Mouse (Mus musculus): ENCODE measurements around the gene Tbc1d9b. TPM values are rescaled to one million over a fixed set of nuclear protein-coding genes. Genes with fewer than 3 reads are reported as not detected.

The Tbc1d9b gene
- polyA plus RNA-seq, 1 experiment from 2014 or later = 29.4 TPM

DNA sequence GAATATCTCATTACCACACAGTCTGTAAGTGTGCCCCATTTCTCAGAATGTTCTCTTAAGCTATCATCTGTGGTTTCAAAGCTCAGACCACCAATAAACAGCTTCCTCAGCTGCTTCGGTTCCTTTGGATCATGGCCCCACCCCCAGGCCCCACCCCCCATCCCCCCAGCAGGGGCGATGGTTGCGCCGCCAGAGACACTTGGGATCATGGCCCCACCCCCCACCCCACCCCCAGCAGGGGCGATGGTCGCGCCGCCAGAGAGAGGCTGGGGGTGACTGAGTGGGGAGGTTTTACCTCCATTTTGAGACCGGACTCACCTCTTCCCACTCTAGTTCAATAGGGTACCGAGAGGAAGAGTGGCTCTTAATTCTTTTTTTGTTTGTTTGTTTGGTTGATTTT lies 3.4 kb upstream of the Tbc1d9b start:
- Histone ChIP-seq H3K36me3 (ENCODE audit: control insufficient read depth, insufficient read depth, low read length) (no peaks in the 10 kb centered on the region; the same call in 1 of the 2 replicates), H3K27ac (replicated peaks; ENCODE audit: low read depth, low read length) (no peak overlapping the region), H3K9me3 (ENCODE audit: control insufficient read depth, low read length) (no peaks in the 10 kb centered on the region), H3K4me2 (ENCODE audit: low read depth, severe bottlenecking) (peak overlapping the region; percentile 25; the same call in 1 of the 2 replicates), H3K9ac (ENCODE audit: low read length) (no peak overlapping the region), H3K4me1 (ENCODE audit: control insufficient read depth, insufficient read depth, low read length) (no peaks in the 10 kb centered on the region), H3K27me3 (ENCODE audit: control insufficient read depth, insufficient read depth, low read length) (no peaks in the 10 kb centered on the region), H3K4me3 (ENCODE audit: low read depth, low read length) (no peak overlapping the region)
- ATAC-seq (ENCODE audit: insufficient number of reproducible peaks, low FRiP score, low TSS enrichment, low read depth) (no peak), DNase-seq (ENCODE audit: low spot score) (no peak)
- WGBS = 5% methylated on average over 10 of the region's 10 CpGs

DNA sequence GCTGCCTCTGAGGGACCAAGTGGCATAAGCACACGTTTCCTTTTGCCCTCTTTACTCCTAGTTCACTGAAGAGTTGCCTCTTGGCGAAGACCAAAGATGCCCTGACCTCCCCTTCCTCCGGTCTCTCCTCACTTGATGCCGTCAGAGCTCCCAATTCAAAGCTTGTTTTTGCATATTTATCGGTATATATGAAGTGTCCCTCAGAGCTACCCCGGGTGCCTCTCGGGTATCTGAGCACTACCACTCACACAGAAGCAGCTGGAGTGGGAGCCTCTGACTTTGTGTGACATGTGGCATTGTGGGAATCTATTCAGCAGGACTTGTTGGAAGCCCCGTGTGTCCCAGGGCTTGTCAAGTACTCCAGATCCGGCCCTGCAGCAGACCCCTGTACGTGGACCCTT lies 605 bp downstream of the Tbc1d9b start:
- H3K36me3 ChIP-seq (ENCODE audit: control insufficient read depth, insufficient read depth, low read length) = peaks cover 4% of the 10 kb centered on the region
- no peak for DNase-seq (ENCODE audit: low spot score)
- no peaks in the 10 kb centered on the region for H3K27me3 ChIP-seq (ENCODE audit: control insufficient read depth, insufficient read depth, low read length)
- H3K4me2 ChIP-seq (ENCODE audit: low read depth, severe bottlenecking) = peak overlapping the region; percentile 86
- WGBS = 36% methylated on average over 10 of the region's 10 CpGs
- H3K9ac ChIP-seq (ENCODE audit: low read length) = peak overlapping the region; percentile 98
- no peak overlapping the region for H3K27ac ChIP-seq (replicated peaks; ENCODE audit: low read depth, low read length)
- no peak for ATAC-seq (ENCODE audit: insufficient number of reproducible peaks, low FRiP score, low TSS enrichment, low read depth)
- no peaks in the 10 kb centered on the region for H3K9me3 ChIP-seq (ENCODE audit: control insufficient read depth, low read length)
- H3K4me3 ChIP-seq (ENCODE audit: low read depth, low read length) = peak overlapping the region; percentile 74
- no peaks in the 10 kb centered on the region for H3K4me1 ChIP-seq (ENCODE audit: control insufficient read depth, insufficient read depth, low read length)

DNA sequence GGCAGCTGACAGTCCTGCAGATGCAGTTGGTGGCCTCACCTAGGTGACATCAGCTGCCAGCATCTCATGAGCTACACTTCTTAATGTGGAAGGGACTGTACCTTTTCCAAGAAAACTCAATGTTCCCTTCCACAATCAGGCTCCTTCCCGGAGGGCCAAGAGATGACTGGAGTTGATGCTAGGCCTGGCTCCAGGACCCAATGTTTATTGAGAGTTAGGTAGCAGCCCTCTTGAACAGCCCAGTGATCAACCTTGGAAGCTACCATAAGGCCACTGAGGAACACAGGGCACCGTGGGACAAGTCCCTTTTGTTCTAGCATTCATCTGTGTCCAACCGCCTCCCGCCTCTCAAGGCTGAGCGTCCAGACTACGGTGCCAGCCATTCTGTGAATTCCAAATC lies 1.1 kb downstream of the Tbc1d9b start:
- H3K4me1 ChIP-seq (ENCODE audit: control insufficient read depth, insufficient read depth, low read length) = no peaks in the 10 kb centered on the region
- ATAC-seq (ENCODE audit: insufficient number of reproducible peaks, low FRiP score, low TSS enrichment, low read depth) (no peak), DNase-seq (ENCODE audit: low spot score) (no peak)
- no peaks in the 10 kb centered on the region for H3K27me3 ChIP-seq (ENCODE audit: control insufficient read depth, insufficient read depth, low read length)
- peak overlapping the region; percentile 86 for H3K4me2 ChIP-seq (ENCODE audit: low read depth, severe bottlenecking)
- H3K36me3 ChIP-seq (ENCODE audit: control insufficient read depth, insufficient read depth, low read length) = peaks cover 4% of the 10 kb centered on the region
- WGBS = 93% methylated on average over 6 of the region's 6 CpGs
- H3K9ac ChIP-seq (ENCODE audit: low read length) = peak overlapping the region; percentile 98
- peak overlapping the region; percentile 74 for H3K4me3 ChIP-seq (ENCODE audit: low read depth, low read length)
- no peaks in the 10 kb centered on the region for H3K9me3 ChIP-seq (ENCODE audit: control insufficient read depth, low read length)
- H3K27ac ChIP-seq (replicated peaks; ENCODE audit: low read depth, low read length) = no peak overlapping the region

DNA sequence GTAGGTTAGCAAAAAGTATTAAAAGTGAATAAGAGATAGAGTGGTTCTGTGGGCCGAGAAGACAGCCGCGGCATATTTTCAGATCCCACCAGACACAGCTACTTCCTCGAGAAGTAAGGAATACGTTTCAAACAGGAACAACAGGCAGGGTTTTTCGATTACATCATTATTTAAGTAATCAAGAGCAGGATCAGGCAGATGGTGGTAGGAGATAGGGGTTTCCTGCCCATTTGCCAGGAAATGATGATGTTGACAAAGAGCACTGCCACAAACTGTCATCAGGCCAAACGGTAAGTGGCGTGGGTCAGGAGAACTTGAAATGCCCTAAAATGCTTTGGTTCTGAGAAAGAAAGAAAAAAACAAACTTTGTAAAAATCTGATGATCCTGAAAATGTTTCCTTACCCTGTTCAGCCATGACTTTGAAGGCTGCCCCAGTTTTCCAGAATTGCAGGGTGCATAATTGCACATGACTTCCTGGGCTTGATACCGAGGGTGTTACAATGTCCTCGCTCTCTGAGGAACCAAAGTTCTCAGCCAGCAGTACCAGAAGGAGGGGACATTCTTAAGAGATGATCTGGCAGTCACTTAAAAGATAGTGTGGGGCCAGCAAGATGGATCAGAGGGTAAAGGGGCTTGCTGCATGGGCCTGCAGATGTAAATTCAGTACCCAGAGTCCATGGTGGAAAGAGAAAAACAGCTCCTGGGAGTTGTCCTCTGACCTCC lies 3.1 kb downstream of the Tbc1d9b start:
- no peak overlapping the region for H3K9ac ChIP-seq (ENCODE audit: low read length)
- ATAC-seq (ENCODE audit: insufficient number of reproducible peaks, low FRiP score, low TSS enrichment, low read depth) = no peak
- peaks cover 4% of the 10 kb centered on the region for H3K36me3 ChIP-seq (ENCODE audit: control insufficient read depth, insufficient read depth, low read length)
- DNase-seq (ENCODE audit: low spot score) = no peak
- H3K27me3 ChIP-seq (ENCODE audit: control insufficient read depth, insufficient read depth, low read length) = no peaks in the 10 kb centered on the region
- no peak overlapping the region for H3K27ac ChIP-seq (replicated peaks; ENCODE audit: low read depth, low read length)
- H3K4me2 ChIP-seq (ENCODE audit: low read depth, severe bottlenecking) = no peak overlapping the region
- H3K4me3 ChIP-seq (ENCODE audit: low read depth, low read length) = no peak overlapping the region
- H3K4me1 ChIP-seq (ENCODE audit: control insufficient read depth, insufficient read depth, low read length) = no peaks in the 10 kb centered on the region
- WGBS = 81% methylated on average over 10 of the region's 10 CpGs
- H3K9me3 ChIP-seq (ENCODE audit: control insufficient read depth, low read length) = no peaks in the 10 kb centered on the region

DNA sequence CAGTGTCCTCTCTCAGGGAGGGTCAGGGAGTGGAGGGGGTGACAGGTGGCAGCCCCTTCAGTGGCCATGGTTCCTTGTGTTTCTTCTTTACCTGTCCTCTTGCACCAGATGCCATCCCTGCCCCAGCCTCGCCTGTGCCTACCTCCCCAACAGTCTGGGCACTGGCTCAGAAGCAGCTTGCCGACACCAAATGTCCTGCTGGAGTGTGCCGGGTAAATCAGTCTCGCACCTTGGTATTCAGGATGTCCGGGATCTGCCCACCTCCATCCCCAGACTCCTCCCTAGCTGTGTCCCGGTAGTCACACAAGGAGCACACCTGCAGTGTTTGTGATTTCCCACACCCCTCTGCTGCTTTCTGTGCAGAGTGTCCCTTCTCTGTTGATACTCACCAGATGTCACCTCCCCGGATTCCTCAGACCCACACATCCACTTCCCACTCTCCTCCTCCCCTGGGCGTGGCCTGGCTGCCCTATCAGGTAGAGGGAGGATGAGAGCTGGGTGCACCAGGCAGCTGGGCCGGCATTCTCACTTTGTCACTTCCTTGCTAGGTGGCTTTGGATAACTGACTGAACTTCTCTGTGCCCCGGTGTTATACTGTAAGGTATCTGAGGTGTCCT lies 7.1 kb downstream of the Tbc1d9b start:
- DNase-seq (ENCODE audit: low spot score) = no peak
- Histone ChIP-seq H3K4me2 (ENCODE audit: low read depth, severe bottlenecking) (no peak overlapping the region), H3K9me3 (ENCODE audit: control insufficient read depth, low read length) (no peaks in the 10 kb centered on the region), H3K4me1 (ENCODE audit: control insufficient read depth, insufficient read depth, low read length) (no peaks in the 10 kb centered on the region), H3K27ac (replicated peaks; ENCODE audit: low read depth, low read length) (no peak overlapping the region), H3K27me3 (ENCODE audit: control insufficient read depth, insufficient read depth, low read length) (no peaks in the 10 kb centered on the region), H3K36me3 (ENCODE audit: control insufficient read depth, insufficient read depth, low read length) (peaks cover 16% of the 10 kb centered on the region), H3K9ac (ENCODE audit: low read length) (no peak overlapping the region), H3K4me3 (ENCODE audit: low read depth, low read length) (no peak overlapping the region)
- ATAC-seq (ENCODE audit: insufficient number of reproducible peaks, low FRiP score, low TSS enrichment, low read depth) = no peak
- 51% methylated on average over 10 of the region's 10 CpGs for WGBS

DNA sequence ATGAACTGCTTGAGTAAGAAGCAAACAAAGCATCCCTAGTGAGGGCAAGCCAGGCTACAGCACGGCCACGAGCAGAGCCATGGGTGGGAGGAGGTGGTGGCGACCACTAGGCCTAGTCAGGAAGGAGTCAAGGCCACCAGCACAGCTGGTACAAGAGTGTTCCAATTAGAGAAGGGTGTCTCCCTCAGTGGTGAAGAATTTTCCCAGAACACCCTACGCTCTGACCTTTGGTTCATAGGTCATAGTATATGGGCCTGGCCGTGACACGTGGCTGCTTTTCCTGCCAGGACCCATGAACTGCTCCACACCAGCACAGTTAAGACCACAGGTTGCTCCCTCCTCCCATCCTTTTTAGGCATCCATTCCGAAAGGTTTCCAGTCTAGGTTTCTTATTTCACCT lies 8.4 kb downstream of the Tbc1d9b start:
- DNase-seq (ENCODE audit: low spot score) (no peak), ATAC-seq (ENCODE audit: insufficient number of reproducible peaks, low FRiP score, low TSS enrichment, low read depth) (no peak)
- H3K4me3 ChIP-seq (ENCODE audit: low read depth, low read length) = no peak overlapping the region
- WGBS = 77% methylated on average over 7 of the region's 7 CpGs
- H3K9ac ChIP-seq (ENCODE audit: low read length) = no peak overlapping the region
- no peak overlapping the region for H3K27ac ChIP-seq (replicated peaks; ENCODE audit: low read depth, low read length)
- peaks cover 16% of the 10 kb centered on the region for H3K36me3 ChIP-seq (ENCODE audit: control insufficient read depth, insufficient read depth, low read length)
- H3K4me1 ChIP-seq (ENCODE audit: control insufficient read depth, insufficient read depth, low read length) = no peaks in the 10 kb centered on the region
- no peaks in the 10 kb centered on the region for H3K9me3 ChIP-seq (ENCODE audit: control insufficient read depth, low read length)
- no peaks in the 10 kb centered on the region for H3K27me3 ChIP-seq (ENCODE audit: control insufficient read depth, insufficient read depth, low read length)
- H3K4me2 ChIP-seq (ENCODE audit: low read depth, severe bottlenecking) = no peak overlapping the region

DNA sequence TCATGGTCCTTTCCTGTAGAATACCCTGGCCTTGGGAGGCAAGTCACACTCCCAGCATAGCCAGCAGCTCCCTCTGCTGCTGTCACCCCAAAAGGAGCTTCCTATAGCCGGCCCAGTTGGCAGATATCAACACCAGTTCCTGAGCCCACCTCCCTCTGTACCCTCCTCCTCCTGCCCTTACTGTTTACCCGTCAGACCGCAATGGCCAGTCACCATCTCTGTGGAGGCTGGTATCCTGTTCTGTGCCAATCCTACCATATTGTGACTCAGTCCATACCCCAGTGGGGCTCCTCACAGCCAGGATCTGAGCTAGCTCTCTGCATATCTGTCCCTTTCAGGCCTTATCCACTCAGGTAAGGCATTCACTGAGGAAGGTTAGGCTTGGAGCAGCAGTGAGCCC lies 14.3 kb downstream of the Tbc1d9b start:
- H3K27ac ChIP-seq (replicated peaks; ENCODE audit: low read depth, low read length) = no peak overlapping the region
- ATAC-seq (ENCODE audit: insufficient number of reproducible peaks, low FRiP score, low TSS enrichment, low read depth) = no peak
- WGBS = 93% methylated on average over 3 of the region's 3 CpGs
- H3K4me1 ChIP-seq (ENCODE audit: control insufficient read depth, insufficient read depth, low read length) = no peaks in the 10 kb centered on the region
- H3K4me2 ChIP-seq (ENCODE audit: low read depth, severe bottlenecking) = no peak overlapping the region
- H3K4me3 ChIP-seq (ENCODE audit: low read depth, low read length) = no peak overlapping the region
- H3K27me3 ChIP-seq (ENCODE audit: control insufficient read depth, insufficient read depth, low read length) = no peaks in the 10 kb centered on the region
- H3K9ac ChIP-seq (ENCODE audit: low read length) = no peak overlapping the region
- H3K9me3 ChIP-seq (ENCODE audit: control insufficient read depth, low read length) = no peaks in the 10 kb centered on the region
- no peak for DNase-seq (ENCODE audit: low spot score)
- peaks cover 30% of the 10 kb centered on the region for H3K36me3 ChIP-seq (ENCODE audit: control insufficient read depth, insufficient read depth, low read length)

DNA sequence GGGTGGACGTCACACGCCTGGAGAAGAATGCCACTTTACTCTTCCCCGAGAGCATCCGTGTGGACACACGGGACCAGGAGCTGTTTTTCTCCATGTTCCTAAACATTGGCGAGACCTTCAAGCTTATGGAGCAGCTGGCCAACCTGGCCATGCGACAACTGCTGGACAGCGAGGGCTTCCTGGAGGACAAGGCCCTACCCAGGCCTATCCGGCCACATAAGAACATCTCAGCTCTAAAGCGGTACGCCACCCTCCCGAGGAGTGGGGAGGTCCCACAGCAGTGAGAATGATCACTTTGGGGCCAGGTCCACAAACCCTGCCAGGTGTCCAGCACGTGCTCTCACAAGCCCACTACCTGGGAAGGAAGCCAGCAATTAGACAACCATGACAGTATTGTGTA lies 14.9 kb downstream of the Tbc1d9b start:
- Histone ChIP-seq H3K9me3 (ENCODE audit: control insufficient read depth, low read length) (no peaks in the 10 kb centered on the region), H3K9ac (ENCODE audit: low read length) (no peak overlapping the region), H3K4me3 (ENCODE audit: low read depth, low read length) (no peak overlapping the region), H3K27me3 (ENCODE audit: control insufficient read depth, insufficient read depth, low read length) (no peaks in the 10 kb centered on the region), H3K27ac (replicated peaks; ENCODE audit: low read depth, low read length) (no peak overlapping the region), H3K4me2 (ENCODE audit: low read depth, severe bottlenecking) (no peak overlapping the region), H3K4me1 (ENCODE audit: control insufficient read depth, insufficient read depth, low read length) (no peaks in the 10 kb centered on the region), H3K36me3 (ENCODE audit: control insufficient read depth, insufficient read depth, low read length) (peaks cover 27% of the 10 kb centered on the region)
- DNase-seq (ENCODE audit: low spot score) = no peak
- ATAC-seq (ENCODE audit: insufficient number of reproducible peaks, low FRiP score, low TSS enrichment, low read depth) = no peak
- 95% methylated on average over 13 of the region's 13 CpGs for WGBS
